Mouse (Mus musculus): ENCODE measurements at regions not wholly inside any gene's neighbourhood (a gene's known extent, or its start where the extent isn't known, plus 50 kb on each side); places are given as distances from the start of the nearest gene placed in this dataset.
A peak's percentile ranks its signal among the peaks of the same experiment; 100 is the strongest.

DNA sequence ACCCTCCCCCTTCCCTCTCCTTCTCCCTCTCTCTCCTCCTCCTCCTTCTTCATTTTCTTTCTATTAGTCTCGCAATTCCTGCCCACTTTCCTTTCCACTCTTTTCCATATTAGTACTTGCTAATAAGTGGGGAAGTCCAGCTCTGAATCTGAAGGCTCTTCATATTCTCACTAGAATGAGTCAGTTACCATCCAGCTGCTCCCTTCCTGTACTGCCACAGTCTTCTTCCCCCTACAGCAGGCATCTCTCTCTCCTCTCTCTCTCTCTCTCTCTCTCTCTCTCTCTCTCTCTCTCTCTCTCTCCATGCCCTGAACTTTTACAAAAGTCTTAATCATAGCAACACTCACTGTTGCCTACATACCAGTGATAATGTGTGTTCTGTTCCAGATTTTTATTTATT lies 226.6 kb upstream of the Pter start:
- no peak overlapping the region for H3K27ac ChIP-seq

DNA sequence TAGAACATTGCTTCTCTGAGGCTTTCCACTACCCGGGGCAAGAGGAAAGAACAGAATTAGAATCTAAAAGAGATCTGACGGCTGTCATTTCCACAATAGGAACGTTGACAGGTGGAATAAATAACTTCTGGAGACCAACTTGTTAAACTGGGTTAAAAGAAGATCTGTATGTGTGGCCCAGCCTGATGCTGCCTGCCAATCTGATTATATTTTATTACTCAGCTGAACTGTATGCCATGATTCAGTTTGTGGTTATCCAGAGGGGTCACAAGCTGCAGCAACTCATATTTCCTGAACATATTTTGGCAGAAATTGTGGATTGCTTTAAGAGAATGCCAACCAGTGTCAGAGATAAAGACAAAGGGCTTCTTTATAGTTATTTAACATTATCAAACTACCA lies 224.5 kb upstream of the Pter start:
- no peak overlapping the region for H3K27ac ChIP-seq
- no peak for TF ChIP-seq CTCF (IDR thresholded peaks at IDR 0.05)

More for the DNA sequence above, 226.6 kb upstream of the Pter start:
- no peak for DNase-seq
- H3K4me3 ChIP-seq: no peak overlapping the region
- no peak for TF ChIP-seq CTCF (IDR thresholded peaks at IDR 0.05)
- intact Hi-C loops (cut with DNase I): no loop called here

DNA sequence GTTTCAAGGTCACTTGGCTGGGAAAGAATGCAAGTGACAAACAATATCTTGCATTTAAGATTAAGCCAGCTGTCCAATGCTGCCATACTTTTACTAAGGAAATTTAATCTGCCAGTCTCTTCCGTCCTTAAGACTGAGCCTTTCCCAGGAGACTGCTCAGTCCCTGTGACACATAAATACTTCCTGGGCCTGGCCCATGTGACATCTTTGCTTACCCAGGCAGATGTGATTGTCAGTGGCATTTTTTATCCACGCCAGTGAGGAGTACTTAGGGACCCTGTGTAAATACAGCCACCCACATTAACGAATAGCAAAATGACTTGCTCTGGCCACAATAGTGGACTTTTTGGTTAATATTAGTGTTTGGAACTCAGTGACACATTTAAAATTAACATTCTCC lies 216.3 kb upstream of the Pter start:
- DNase-seq: no peak
- intact Hi-C loops (cut with DNase I): loop anchor here (5.0 to 10.0 kb wide), 2 partner anchors 97 to 215 kb away; partner anchors contain the start of gene Pter
- no peak for TF ChIP-seq CTCF (IDR thresholded peaks at IDR 0.05)
- H3K27ac ChIP-seq: no peak overlapping the region
- no peak overlapping the region for H3K4me3 ChIP-seq

More for the DNA sequence above, 224.5 kb upstream of the Pter start:
- no peak overlapping the region for H3K4me3 ChIP-seq
- no peak for DNase-seq
- intact Hi-C loops (cut with DNase I): no loop called here

DNA sequence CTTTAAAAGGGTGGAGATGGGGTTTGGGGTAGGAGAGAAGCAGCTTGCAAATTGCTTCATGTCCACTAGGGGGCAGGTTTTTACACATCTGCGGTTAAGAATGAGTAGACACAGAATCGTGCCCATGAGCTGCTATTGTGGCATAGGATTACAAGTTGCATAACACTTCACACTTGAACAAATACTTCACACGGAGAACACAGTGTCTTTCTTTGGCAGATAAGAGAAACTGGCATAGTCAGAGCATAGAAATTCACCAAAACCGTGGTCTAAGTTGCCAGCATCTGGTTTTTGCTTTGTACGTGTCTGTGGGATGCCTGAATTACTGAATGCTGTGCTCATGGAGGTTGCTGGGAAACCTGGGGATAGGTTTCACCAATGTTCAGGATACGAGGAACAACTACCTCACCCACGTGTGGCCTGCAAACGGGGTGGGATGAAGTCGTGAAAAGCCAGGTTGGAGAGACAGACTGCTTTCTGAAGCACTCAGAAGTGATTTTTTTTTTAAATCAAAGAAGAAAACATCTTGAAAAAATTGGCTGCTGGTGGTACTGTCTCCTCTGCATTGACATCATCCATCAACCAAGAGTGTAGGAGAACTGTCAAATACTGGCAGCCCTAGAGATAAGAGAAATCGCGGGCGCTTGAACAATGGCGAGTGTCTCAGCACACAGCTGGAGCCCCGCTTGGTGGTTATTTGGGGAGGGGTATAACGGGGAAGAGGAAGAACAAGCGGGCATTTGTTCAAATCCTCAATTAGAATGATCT lies 214.5 kb upstream of the Pter start:
- Histone ChIP-seq H3K4me3 (peak overlapping the region; percentile 50), H3K27ac (peak overlapping the region; percentile 38; the same call in 1 of the 2 replicates)
- peak; percentile 45 for DNase-seq
- intact Hi-C loops (cut with DNase I): loop anchor here (2.0 to 10.0 kb wide), 3 partner anchors 95 to 527 kb away; partner anchors contain the start of gene Pter
- peak; percentile 83 for TF ChIP-seq CTCF (IDR thresholded peaks at IDR 0.05)

DNA sequence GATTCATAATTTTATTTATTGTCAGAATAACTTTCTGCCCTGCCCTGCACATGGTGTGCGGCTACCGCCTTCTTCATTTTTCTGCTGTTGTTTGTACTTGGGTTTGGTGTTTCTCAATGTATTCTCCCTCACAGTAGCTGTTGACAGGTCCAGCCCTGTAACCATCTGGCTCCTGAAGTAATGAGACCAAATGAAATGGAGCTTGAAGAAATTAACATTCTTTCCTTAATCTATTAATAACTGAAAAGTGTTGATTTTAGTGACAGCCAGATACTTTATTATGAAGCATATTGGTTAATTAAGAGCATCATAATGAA lies 214.0 kb upstream of the Pter start:
- intact Hi-C loops (cut with DNase I): loop anchor here (2.0 to 10.0 kb wide), 3 partner anchors 95 to 527 kb away; partner anchors contain the start of gene Pter
- DNase-seq: no peak
- TF ChIP-seq CTCF (IDR thresholded peaks at IDR 0.05): no peak
- no peak overlapping the region for H3K27ac ChIP-seq
- H3K4me3 ChIP-seq: no peak overlapping the region

DNA sequence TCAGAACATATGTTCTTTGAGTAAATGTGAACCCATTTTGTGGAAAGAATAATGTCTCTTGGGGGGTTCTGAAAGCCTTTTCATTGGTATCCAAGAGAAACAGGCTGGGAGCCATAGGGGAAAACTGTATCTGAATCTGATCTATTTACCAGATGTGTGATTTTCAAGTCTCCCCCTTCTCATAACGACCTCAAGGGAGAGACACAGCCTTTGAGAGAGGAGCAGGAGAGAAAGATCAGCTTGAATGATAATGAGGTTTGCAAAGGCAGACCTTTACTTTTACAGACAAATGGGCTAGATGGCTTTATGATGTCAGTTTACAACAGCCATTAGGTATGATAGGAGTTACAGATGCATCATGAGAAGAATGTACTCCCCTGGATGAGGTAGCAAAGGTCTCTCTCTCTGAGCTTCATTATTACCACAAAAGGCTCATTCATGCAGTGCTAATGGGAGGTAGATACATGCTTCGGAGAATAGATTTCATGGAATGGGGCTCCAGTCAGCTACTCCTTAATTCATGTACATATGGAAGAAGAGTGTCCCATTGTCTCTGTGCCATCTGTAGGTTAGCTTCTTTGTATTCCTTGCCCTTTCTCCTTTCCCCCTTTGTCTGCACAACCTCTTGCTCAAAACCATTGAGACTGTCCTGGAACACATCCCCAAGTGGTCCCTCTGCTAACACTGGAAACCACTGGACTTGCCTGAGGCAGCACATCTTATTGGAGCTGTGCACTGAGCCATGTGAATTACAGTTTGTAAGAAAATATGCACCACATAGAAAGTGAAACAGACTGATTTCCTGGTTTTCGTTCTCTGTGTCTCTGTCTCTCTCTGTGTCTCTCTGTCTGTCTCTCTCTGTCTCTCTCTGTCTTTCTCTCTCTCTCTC lies 207.5 kb upstream of the Pter start:
- no peak for TF ChIP-seq CTCF (IDR thresholded peaks at IDR 0.05)
- intact Hi-C loops (cut with DNase I): no loop called here

DNA sequence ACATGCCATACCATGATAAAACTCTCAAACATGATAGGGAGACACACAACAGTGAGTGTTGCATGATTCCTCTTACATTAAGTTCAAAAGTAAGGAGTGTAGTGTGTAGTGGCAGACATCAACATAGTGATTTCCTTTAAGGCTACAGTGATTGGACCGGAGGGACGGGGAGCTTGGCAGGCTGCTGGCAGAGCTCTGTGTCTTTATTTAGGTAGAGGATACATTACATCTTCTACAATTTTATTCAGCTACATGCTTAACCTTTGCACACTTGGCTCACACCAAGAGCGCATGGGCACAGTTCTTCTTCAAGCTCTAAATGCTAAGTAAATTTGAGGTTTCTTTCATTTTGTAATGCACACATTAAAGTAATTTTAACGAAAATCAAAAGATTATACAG lies 194.6 kb upstream of the Pter start:
- Histone ChIP-seq H3K4me3 (no peak overlapping the region), H3K27ac (peak overlapping the region; percentile 80)
- intact Hi-C loops (cut with DNase I): no loop called here
- peak; percentile 64 for DNase-seq
- no peak for TF ChIP-seq CTCF (IDR thresholded peaks at IDR 0.05)

More for the DNA sequence above, 207.5 kb upstream of the Pter start:
- peak overlapping the region; percentile 21; the same call in 1 of the 2 replicates for H3K27ac ChIP-seq
- no peak for DNase-seq
- no peak overlapping the region for H3K4me3 ChIP-seq

DNA sequence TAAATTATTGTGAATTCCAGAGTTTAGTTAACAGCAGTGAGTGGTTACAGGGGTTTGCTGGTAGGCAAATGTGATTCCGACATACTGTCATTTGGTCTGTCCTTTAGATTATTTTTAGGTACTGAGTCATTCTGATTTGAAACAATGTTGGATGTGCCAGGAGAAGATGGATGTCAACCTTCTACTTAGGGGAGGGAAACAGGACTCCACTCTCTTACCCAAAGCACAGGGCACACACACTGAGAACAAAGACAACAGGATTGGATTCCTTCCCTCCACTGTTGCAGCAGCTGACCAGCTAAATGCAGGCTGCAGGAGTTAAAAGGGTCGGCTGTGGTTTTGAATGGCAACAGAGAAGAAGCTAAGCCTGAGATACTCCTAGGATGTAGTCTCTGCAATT lies 186.7 kb upstream of the Pter start:
- no peak for TF ChIP-seq CTCF (IDR thresholded peaks at IDR 0.05)
- no peak for DNase-seq
- intact Hi-C loops (cut with DNase I): no loop called here
- Histone ChIP-seq H3K27ac (peak overlapping the region; percentile 63), H3K4me3 (no peak overlapping the region)

DNA sequence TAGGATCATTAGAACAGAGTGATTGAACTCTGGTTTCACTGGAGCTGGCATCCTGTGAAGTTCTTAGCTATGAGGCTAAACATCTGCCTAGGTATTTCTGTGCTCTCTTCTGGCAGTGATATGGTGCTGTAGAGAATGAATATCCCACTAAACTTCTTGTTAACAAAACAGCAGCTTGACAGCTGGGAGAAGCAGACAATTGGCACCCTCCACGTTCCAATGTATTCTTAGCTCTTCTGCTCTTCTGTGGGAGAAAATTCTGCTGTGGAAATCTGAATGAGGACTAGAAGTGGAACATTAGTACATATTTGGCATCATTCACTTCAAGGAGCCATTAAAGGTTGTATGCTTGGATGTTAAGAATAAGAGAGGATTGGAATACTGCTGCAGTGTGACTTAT lies 177.0 kb upstream of the Pter start:
- intact Hi-C loops (cut with DNase I): no loop called here
- H3K4me3 ChIP-seq: no peak overlapping the region
- no peak for TF ChIP-seq CTCF (IDR thresholded peaks at IDR 0.05)
- peak overlapping the region; percentile 75; the same call in 1 of the 2 replicates for H3K27ac ChIP-seq
- no peak for DNase-seq

DNA sequence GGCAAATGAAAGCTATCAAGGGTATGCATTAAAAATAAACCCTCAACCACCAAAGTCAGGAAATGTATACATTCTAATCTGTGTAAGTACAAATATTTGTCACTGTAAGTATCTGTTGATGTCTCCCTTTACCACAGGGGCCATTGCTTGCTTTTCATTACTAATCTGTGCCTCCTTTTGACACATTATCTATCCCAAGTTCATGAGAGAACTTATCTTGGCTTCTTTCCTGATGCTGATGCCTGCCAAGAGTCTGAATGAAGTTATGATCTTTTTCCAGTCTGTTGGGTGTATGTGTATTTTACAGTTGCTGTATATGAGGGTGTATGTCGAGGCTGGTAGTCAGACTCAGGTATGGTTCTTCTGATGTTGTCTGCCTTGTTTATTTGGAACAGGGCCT lies 165.0 kb upstream of the Pter start:
- Histone ChIP-seq H3K4me3 (no peak overlapping the region), H3K27ac (no peak overlapping the region)
- intact Hi-C loops (cut with DNase I): no loop called here
- no peak for TF ChIP-seq CTCF (IDR thresholded peaks at IDR 0.05)
- no peak for DNase-seq

DNA sequence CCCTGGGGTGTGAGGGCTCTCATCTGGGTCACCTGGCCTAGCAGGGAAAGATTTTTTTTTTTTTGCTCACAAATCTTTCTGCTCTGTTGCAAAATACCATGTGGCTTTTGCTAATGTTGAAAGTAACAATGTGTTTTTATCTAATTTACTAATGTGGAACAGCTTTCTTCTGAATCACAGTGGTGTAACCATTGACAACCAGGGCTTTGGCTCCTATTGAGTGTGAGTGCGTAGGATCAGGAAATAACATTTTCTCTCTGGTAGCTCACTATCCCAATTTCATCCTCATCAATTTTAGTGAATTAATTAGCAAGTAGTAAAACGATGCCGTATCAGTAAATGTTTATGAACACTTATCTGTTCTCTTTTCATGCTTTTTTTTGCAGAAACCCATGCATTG lies 163.9 kb upstream of the Pter start:
- no peak overlapping the region for H3K27ac ChIP-seq
- DNase-seq: no peak
- no peak for TF ChIP-seq CTCF (IDR thresholded peaks at IDR 0.05)
- H3K4me3 ChIP-seq: no peak overlapping the region
- intact Hi-C loops (cut with DNase I): no loop called here

DNA sequence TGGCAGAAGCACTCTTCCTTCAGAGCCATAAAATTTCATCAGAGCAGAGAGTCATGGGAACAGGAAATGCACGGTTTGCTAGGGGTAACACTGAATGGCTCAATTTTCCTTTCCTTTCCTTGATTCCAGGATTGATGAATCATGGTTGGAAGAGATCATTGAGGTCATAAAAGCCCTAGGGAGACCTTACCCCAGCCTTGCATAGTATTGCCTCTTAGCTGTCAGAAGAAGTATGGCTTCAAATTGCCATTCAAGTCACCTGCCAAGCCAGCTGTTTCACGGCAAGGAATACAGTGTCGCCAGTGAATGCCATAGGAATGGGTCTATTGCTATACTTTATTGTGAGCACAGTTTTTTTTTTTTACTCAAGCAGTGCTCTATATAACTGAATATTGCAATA lies 162.4 kb upstream of the Pter start:
- no peak overlapping the region for H3K4me3 ChIP-seq
- intact Hi-C loops (cut with DNase I): no loop called here
- no peak for TF ChIP-seq CTCF (IDR thresholded peaks at IDR 0.05)
- DNase-seq: no peak
- no peak overlapping the region for H3K27ac ChIP-seq

DNA sequence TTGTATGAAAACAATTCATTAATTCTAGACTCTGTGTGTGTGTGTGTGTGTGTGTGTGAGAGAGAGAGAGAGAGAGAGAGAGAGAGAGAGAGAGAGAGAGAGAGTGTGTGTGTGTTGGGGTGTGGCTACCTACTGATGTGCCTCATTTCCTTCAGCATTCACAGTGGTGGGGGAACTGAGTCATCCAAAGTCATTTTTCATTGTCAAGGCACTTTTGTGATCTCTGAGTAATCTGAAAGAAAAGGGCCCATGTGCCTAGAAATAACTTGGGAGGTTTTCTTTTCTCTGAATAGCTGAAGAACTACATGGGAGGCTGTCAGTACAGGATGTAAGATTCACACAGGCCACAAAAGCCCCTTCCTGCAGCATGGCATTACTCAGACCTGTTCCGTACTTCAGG lies 159.3 kb upstream of the Pter start:
- DNase-seq: no peak
- intact Hi-C loops (cut with DNase I): no loop called here
- Histone ChIP-seq H3K27ac (no peak overlapping the region), H3K4me3 (no peak overlapping the region)
- no peak for TF ChIP-seq CTCF (IDR thresholded peaks at IDR 0.05)
